Mouse (Mus musculus) cerebellum, adult 2 months (tissue): ENCODE data around the gene Tecta. TPM values are rescaled to one million over a fixed set of nuclear protein-coding genes. Genes with fewer than 3 reads are reported as not detected.

Experiments
- DNase-seq, 2 experiments: peaks; one replicate each; pipeline ENCODE4 v3.0.0; 2021
- H3K27ac ChIP-seq: fragments of 200-500 bp; 2 replicates; pipeline ENCODE4 v1.5.1; 2012; ENCODE audit warnings: low read length, control low read depth, inconsistent platforms; ENCODE audit not compliant: insufficient read depth
- H3K27me3 ChIP-seq: fragments of 200-500 bp; 2 replicates; pipeline ENCODE4 v1.6.1; 2012; ENCODE audit warnings: inconsistent platforms, mild to moderate bottlenecking, low read length, moderate library complexity; ENCODE audit not compliant: control insufficient read depth, insufficient read depth
- H3K4me1 ChIP-seq: fragments of 200-500 bp; 2 replicates; pipeline ENCODE4 v1.6.1; 2011; ENCODE audit warnings: low read length; ENCODE audit not compliant: control insufficient read depth, insufficient read depth
- H3K4me3 ChIP-seq: fragments of 200-500 bp; replicated peaks from 2 replicates; pipeline ENCODE3; 2011; ENCODE audit warnings: mild to moderate bottlenecking, low read depth, low read length, control low read depth; ENCODE audit not compliant: insufficient read depth
- CTCF ChIP-seq: fragments of 200-500 bp; IDR thresholded peaks from 2 replicates; pipeline ENCODE4 v1.5.1; 2011; ENCODE audit warnings: low read depth, mild to moderate bottlenecking, control low read depth, low read length, moderate library complexity, borderline replicate concordance; ENCODE audit not compliant: insufficient read depth
- POLR2A ChIP-seq: fragments of 200-500 bp; IDR thresholded peaks from 2 replicates; pipeline ENCODE4 v1.6.1; 2011; ENCODE audit warnings: low read length, control low read depth, borderline replicate concordance; ENCODE audit not compliant: insufficient read depth
- WGBS: fragments of 180-500 bp; shearing (Covaris S2); methylation state at CpG from one replicate; pipeline ENCODE4 v1.1.7; 2018; 5-methylcytosine and 5-hydroxymethylcytosine counted together
- polyA plus RNA-seq: library from polyadenylated mRNA; depleted of rRNA; stranded (reverse); fragments of >200 nt; gene quantifications from 2 replicates; pipeline ENCODE4 v1.2.3, GENCODE M21; 2012

The Tecta gene
- polyA plus RNA-seq, 1 experiment = 0.23 TPM

GRCm38 (mm10) chr9:42315816-42316215 is 83.9 kb downstream of the Tecta start:
- H3K27me3 ChIP-seq = no peaks in the 10 kb centered on the region
- TF ChIP-seq POLR2A (no peak), CTCF (no peak)
- 76% methylated on average over 3 of the region's 3 CpGs for WGBS

GRCm38 (mm10) chr9:42314959-42315358 is 84.8 kb downstream of the Tecta start:
- WGBS = 70% methylated on average over 4 of the region's 4 CpGs
- no peaks in the 10 kb centered on the region for H3K27me3 ChIP-seq

More at GRCm38 (mm10) chr9:42315816-42316215, 83.9 kb downstream of the Tecta start:
- H3K27ac ChIP-seq = no peak overlapping the region
- H3K4me3 ChIP-seq = no peak overlapping the region
- DNase-seq = no peak
- no peaks in the 10 kb centered on the region for H3K4me1 ChIP-seq

GRCm38 (mm10) chr9:42314388-42314787 is 85.3 kb downstream of the Tecta start:
- WGBS = 87% methylated on average over 6 of the region's 6 CpGs
- TF ChIP-seq POLR2A = no peak
- TF ChIP-seq CTCF = no peak
- no peaks in the 10 kb centered on the region for H3K4me1 ChIP-seq
- H3K27me3 ChIP-seq = no peaks in the 10 kb centered on the region
- no peak overlapping the region for H3K27ac ChIP-seq
- DNase-seq = no peak
- H3K4me3 ChIP-seq = no peak overlapping the region

More at GRCm38 (mm10) chr9:42314959-42315358, 84.8 kb downstream of the Tecta start:
- no peak for TF ChIP-seq CTCF
- TF ChIP-seq POLR2A = no peak
- no peak overlapping the region for H3K27ac ChIP-seq
- H3K4me1 ChIP-seq = no peaks in the 10 kb centered on the region
- no peak overlapping the region for H3K4me3 ChIP-seq
- no peak for DNase-seq

GRCm38 (mm10) chr9:42313872-42314271 is 85.9 kb downstream of the Tecta start:
- no peak overlapping the region for H3K27ac ChIP-seq
- WGBS = 16% methylated on average over 3 of the region's 3 CpGs
- no peaks in the 10 kb centered on the region for H3K4me1 ChIP-seq
- TF ChIP-seq POLR2A (no peak), CTCF (peak; percentile 39; the same call in 1 of the 2 replicates)
- H3K27me3 ChIP-seq = no peaks in the 10 kb centered on the region
- no peak overlapping the region for H3K4me3 ChIP-seq
- DNase-seq = no peak

GRCm38 (mm10) chr9:42311311-42311710 is 88.4 kb downstream of the Tecta start:
- Histone ChIP-seq H3K27me3 (no peaks in the 10 kb centered on the region), H3K4me1 (no peaks in the 10 kb centered on the region), H3K27ac (no peak overlapping the region), H3K4me3 (no peak overlapping the region)
- WGBS = 96% methylated on average over 3 of the region's 3 CpGs
- no peak for DNase-seq
- TF ChIP-seq CTCF = no peak
- no peak for TF ChIP-seq POLR2A

- H3K4me1 ChIP-seq = no peaks in the 10 kb centered on the region
- 94% methylated on average over 4 of the region's 4 CpGs for WGBS
Observed at GRCm38 (mm10) chr9:42303894-42304293, 95.8 kb downstream of the Tecta start.

GRCm38 (mm10) chr9:42301082-42301633 is 98.6 kb downstream of the Tecta start:
- no peak for DNase-seq
- Histone ChIP-seq H3K27ac (no peak overlapping the region), H3K4me3 (no peak overlapping the region), H3K4me1 (no peaks in the 10 kb centered on the region), H3K27me3 (no peaks in the 10 kb centered on the region)
- TF ChIP-seq CTCF (no peak), POLR2A (no peak)
- 31% methylated on average over 6 of the region's 6 CpGs for WGBS

More at GRCm38 (mm10) chr9:42303894-42304293, 95.8 kb downstream of the Tecta start:
- Histone ChIP-seq H3K27ac (no peak overlapping the region), H3K4me3 (no peak overlapping the region), H3K27me3 (no peaks in the 10 kb centered on the region)
- no peak for DNase-seq
- no peak for TF ChIP-seq CTCF
- no peak for TF ChIP-seq POLR2A

GRCm38 (mm10) chr9:42296297-42296922 is 103.3 kb downstream of the Tecta start:
- Histone ChIP-seq H3K27ac (no peak overlapping the region), H3K4me3 (no peak overlapping the region), H3K4me1 (no peaks in the 10 kb centered on the region), H3K27me3 (no peaks in the 10 kb centered on the region)
- TF ChIP-seq POLR2A (no peak), CTCF (no peak)
- no peak for DNase-seq
- 93% methylated on average over 10 of the region's 10 CpGs for WGBS
